17 mouse cellular contexts compared by ENCODE assay signal in the genomic region with DNA sequence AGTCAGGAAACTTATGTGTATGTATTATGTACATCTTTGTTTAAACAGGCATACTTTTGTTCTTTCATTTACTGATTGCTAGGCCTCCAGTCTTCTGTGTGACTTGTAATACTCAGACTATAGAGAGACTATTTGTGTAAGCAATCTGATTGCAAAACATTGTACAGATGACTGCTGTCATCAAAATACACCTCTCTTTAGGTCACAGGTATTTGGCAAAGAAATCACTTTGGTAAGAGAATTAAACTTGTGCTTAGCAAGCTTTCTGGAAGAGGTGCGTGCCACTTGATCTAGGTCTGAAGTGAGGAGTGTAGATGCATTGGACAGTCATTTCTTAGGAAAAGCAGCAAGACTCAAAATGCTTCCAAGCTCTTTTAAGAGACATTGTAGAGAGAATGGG.
"Had no signal": no experiment of that assay in that cellular context is flagged by ENCODE, and none has a peak within 500 bp of the region (broad histone marks: within the 10 kb centered on the region; RNA-seq: fewer than 3 reads in every experiment).

No protein-coding gene starts in this region.

- H3K27me3 ChIP-seq: lung, embryonic 15.5 days; megakaryocyte, embryonic 14.5 days; midbrain, embryonic 12.5 days; midbrain, embryonic 15.5 days; neural tube, embryonic 12.5 days; stomach, embryonic 15.5 days had no signal

- DNase-seq: lung, adult 2 months; lung, postnatal 14 days; lung, postnatal 36 days; right cerebral cortex, postnatal 14 days; thymus, adult 2 months; thymus, postnatal 25 days; thymus, postnatal 4 days had no signal

- H3K4me2 ChIP-seq: lung, embryonic 15.5 days; midbrain, embryonic 12.5 days; midbrain, embryonic 15.5 days; neural tube, embryonic 12.5 days; stomach, embryonic 15.5 days had no signal

- H3K9ac ChIP-seq: liver, embryonic 14.5 days; lung, embryonic 15.5 days; midbrain, embryonic 12.5 days; midbrain, embryonic 15.5 days; neural tube, embryonic 12.5 days; stomach, embryonic 15.5 days had no signal

- H3K9me3 ChIP-seq: lung, embryonic 15.5 days; megakaryocyte, embryonic 14.5 days; midbrain, embryonic 12.5 days; midbrain, embryonic 15.5 days; neural tube, embryonic 12.5 days; stomach, embryonic 15.5 days had no signal

- ATAC-seq: lung, postnatal 0 days; midbrain, embryonic 15.5 days had no signal

- H3K36me3 ChIP-seq: lung, embryonic 15.5 days; midbrain, embryonic 12.5 days; midbrain, embryonic 15.5 days; neural tube, embryonic 12.5 days; stomach, embryonic 15.5 days had no signal

- H3K27ac ChIP-seq: liver, embryonic 14.5 days; lung, embryonic 15.5 days; macrophage; midbrain, embryonic 12.5 days; midbrain, embryonic 15.5 days; neural tube, embryonic 12.5 days; stomach, embryonic 15.5 days; stomach, postnatal 0 days had no signal

- H3K4me3 ChIP-seq: lung, embryonic 15.5 days; megakaryocyte, embryonic 14.5 days; midbrain, embryonic 12.5 days; midbrain, embryonic 15.5 days; neural tube, embryonic 12.5 days; stomach, embryonic 15.5 days had no signal
